Mouse (Mus musculus) kidney, postnatal 14 days (tissue): ENCODE data around the gene Kcnn4.

Experiments used
- DNase-seq: peaks from one replicate; pipeline ENCODE4 v3.0.0; 2022; ENCODE audit warnings: mixed read lengths

The Kcnn4 gene

GRCm38 (mm10) chr7:24369731-24370541 lies at the start of gene Kcnn4:
Gene Kcnn4 (plus strand): TSS chr7:24370263.
- DNase-seq, result no peak

DNA sequence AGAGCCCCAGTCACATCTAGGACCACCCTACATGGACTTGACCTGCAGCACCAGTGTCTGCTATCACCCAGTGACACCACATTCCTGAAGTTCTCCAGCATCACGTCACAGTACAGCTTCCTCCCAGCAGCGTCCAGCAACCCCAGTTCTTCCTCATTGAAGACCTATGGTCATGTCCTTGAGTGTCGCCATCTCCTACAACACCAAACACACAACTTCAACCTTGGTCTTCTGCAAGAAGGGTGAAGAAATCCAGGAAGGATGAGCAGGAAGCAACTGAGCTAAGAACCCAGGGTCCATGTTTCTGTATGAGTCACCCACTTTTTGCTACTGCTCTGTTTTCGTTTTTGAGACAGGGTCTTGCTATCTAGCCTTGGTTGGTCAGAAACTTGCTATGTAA lies 47.5 kb upstream of the Kcnn4 start:
- no peak for DNase-seq

GRCm38 (mm10) chr7:24325197-24325596 lies 44.9 kb upstream of the Kcnn4 start:
- DNase-seq, result no peak

- DNase-seq, result peak; percentile 7
These were observed 44.4 kb upstream of the Kcnn4 start for GRCm38 (mm10) chr7:24325675-24326128.

GRCm38 (mm10) chr7:24326273-24327135 lies 43.6 kb upstream of the Kcnn4 start:
- no peak for DNase-seq

DNA sequence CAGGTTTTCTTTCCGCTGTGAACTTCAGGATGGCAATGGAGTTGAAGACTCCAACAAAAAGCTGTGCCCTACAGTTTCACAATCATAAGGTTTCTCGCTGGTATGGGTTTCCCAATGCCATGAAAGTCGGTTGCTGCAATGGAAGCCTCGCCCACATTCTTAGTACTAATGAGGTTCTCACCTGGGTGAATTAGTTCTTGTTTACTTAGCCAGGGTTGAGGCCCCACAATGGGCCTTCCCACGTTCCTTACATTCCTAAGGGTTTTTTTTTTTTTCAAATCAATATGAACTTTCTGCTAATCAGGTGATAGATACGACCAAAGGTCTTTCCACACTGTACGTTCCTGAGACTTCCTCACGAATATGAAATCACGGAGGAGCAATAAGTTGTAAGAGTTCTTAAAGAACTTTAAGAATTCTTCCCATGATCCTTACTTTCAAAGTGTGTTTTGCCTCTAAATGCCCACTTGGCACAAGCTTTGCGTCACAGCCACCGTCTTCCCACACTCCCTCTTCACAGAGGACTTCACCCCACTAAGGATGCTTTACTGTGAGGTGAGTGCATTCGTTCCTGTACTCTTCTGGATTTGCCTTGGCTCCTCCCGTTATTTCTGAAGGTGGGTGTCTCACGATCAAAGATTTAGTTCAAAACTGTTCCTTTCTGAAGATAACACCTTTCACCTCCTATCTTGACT lies 42.6 kb upstream of the Kcnn4 start:
- no peak for DNase-seq

- peak; percentile 8 for DNase-seq
These were observed 36.6 kb upstream of the Kcnn4 start, which contains the start of gene Tescl for GRCm38 (mm10) chr7:24333304-24333986. Gene Tescl (minus strand): TSS chr7:24333936.

- DNase-seq, result peak; percentile 71
These were observed 34.3 kb upstream of the Kcnn4 start for GRCm38 (mm10) chr7:24335699-24336309.

DNA sequence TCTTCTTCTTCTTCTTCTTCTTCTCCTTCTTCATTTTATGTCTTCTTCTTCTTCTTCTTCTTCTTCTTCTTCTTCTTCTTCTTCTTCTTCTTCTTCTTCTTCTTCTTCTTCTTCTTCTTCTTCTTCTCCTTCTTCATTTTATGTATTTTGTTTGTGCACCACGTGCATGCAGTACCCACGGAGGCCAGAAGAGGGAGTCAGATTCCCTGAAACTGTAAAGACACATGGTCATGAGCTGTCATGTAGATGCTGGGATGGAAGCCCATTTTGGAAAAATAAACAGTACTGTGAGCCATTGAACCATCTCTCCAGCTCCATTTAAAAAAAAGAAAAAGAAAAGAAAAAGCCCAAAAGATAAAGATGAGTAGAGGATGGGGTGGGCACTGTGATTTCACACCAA lies 31.8 kb upstream of the Kcnn4 start:
- DNase-seq, result no peak

DNA sequence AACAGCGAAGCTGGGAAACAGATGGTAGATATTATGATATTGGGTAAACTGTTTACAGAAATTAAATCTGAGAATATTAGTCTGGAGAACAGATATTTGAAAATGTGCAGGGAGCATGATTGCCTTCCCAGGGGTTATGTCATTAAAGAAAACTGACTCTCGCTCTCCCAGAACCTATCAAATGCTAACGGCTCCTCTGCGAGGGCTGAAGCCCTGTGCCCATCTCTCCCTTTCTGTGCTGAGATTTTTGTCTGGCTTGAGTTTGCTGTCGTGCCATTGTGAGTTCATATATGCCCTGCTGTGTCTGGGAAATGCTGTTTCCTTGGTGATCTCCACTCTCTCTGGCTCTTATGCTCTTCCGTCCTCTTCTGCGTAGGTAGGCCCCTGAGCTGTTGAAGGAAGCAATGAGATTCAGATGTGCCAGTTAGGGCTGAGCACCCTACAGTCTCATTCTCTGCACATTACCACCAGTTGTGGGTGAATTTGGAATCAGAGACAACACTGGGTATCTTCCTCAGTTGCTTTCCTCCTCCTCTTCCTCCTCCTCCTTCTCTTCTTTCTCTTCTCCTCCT lies 26.3 kb upstream of the Kcnn4 start:
- no peak for DNase-seq

GRCm38 (mm10) chr7:24346444-24346843 lies 23.6 kb upstream of the Kcnn4 start:
- DNase-seq, result no peak

DNA sequence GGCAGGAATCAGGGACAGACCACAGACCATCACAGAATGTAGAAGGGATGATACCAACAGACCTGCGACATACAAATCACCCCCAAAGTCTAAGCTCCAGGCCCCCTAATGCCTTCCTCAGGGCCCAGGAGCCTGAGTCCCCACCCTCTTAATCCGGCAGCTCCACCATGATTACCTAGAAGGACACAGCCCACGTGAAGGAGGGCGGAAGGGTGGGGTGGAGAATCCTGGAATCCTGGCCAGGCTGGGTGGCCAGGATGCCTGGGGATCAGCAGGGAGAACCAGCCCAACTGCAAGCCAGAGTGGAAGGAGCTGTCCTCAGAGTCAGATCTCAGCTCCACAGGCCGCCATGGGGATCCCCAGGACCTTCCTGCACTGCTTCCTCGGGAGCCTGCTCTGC lies 21.2 kb upstream of the Kcnn4 start, which contains the start of gene Lypd5:
Lypd5 (plus strand) TSS at position 301 of the 400 bp plus-strand sequence.
- DNase-seq, result no peak

DNA sequence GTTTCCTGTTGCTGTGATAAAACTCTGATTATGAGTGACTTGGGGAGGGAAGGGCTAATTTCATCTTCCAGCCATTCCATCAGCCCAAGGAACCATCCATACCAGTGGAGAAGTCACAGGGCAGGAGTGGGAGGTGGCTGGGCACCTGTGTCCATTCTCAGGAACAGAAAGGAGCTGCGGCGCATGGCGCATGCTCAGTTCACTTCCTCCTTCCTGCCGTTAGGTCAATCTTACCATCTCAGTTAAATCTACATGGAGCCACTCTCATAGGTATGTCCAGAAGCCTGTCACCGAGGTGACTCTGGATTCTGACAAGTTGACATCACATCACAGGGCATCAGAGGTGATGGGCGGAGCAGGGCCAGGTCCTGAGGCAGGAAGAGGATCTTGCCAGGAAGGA lies 14.4 kb upstream of the Kcnn4 start:
- no peak for DNase-seq

GRCm38 (mm10) chr7:24356081-24356480 lies 14.0 kb upstream of the Kcnn4 start:
- no peak for DNase-seq

- DNase-seq, result no peak
These were observed 12.2 kb upstream of the Kcnn4 start for GRCm38 (mm10) chr7:24357899-24358298.

DNA sequence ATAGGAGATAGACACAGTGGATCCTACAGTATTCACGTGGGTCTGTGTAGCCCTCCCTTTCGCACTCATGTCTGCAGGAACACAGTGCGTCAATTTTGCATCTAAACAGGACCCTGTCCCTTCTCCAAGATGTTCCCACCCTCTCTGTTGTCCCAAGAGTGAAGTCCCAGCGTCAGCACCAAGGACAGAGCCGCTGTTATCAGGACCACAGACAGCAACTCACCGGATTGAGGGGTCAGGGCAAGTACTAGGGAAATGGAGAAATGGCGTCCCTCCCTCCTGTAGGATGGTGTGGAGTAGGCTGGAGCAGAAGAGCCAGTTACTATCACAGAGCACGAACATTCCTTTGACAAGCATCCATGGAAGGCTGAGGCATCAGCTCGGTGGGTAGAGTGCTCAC lies 10.8 kb upstream of the Kcnn4 start:
- DNase-seq, result peak; percentile 24

- no peak for DNase-seq
These were observed 9.1 kb upstream of the Kcnn4 start for GRCm38 (mm10) chr7:24361001-24361400.

DNA sequence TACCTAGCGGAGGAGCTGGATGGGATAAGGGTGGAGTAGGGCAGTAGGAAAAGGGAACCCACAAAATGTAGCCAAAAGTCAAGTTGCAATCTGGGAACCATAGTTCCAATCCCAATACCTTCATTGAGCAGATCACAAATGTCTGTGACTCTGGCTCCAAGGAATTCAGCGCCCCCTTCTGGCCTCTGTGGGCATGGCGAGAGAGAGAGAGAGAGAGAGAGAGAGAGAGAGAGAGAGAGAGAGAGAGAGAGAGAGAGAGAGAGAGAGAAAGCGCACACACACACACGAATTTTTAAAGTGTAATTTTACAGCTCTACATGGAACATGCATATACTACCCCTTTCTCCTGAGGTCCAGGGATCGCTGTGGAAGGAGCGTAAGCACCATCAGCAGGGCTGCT lies 6.8 kb upstream of the Kcnn4 start:
- no peak for DNase-seq

GRCm38 (mm10) chr7:24364827-24365226 lies 5.2 kb upstream of the Kcnn4 start:
- peak; percentile 80 for DNase-seq

GRCm38 (mm10) chr7:24365258-24366014 lies 4.6 kb upstream of the Kcnn4 start:
- no peak for DNase-seq
